Mouse (Mus musculus) lung, postnatal 0 days (tissue): ENCODE measurements around the gene Plxna3.

ENCODE experiments used
- CTCF ChIP-seq: IDR thresholded peaks from 2 replicates; pipeline ENCODE4 v1.5.1; 2016; ENCODE audit warnings: antibody characterized with exemption, mild to moderate bottlenecking
- EP300 ChIP-seq: IDR thresholded peaks from 2 replicates; pipeline ENCODE4 v1.6.1; 2016; ENCODE audit warnings: antibody characterized with exemption, mild to moderate bottlenecking, control low read depth

DNA sequence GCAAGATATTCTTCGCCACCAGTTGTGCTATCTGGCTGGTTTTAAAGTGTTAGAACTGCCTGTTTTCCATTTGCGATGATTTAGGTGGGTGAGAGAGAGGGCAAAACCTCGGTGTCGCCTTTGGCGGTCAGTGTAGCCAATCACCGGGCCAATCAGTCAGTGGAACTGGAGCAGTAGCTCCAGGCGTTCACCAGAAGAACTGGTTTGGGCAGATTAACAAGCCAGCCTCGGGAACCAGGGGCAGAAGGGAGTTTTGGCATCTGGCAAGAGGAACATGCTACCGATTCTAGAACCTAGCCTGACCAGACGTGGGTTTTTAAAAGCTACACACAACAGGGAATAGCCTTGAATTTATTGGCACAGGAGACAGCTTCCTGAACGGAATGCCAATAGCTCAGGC lies 30.3 kb downstream of the Plxna3 start:
- TF ChIP-seq CTCF, result no peak
- no peak for TF ChIP-seq EP300
